Mouse (Mus musculus): ENCODE data around the gene Sec31a.
"Not testable (repeated sequence)": the region's sequence is repeated elsewhere in the genome, so short reads cannot be mapped to it uniquely, and the experiment has no call there.

DNA sequence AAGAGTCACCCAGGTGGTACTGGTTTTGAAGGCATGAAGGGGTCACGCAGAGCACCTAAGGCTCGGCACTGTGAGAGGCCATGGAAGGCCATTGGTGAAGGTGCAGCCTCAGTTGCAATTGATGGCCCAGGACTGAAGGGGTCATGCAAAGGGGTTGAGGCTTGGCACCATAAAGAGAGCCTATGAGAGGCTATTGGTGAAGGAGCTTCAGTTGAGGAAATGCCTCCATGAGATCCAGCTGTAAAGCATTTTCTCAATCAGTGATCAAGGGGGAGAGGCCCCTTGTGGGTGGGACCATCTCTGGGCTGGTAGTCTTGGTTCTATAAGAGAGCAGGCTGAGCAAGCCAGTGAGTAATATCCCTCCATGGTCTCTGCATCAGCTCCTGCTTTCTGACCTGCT, 9.8 kb upstream of the Sec31a start:
- TF ChIP-seq GATA1 (IDR thresholded peaks at IDR 0.05; ENCODE audit: borderline replicate concordance, low read length); FLI1 (IDR thresholded peaks at IDR 0.05; ENCODE audit: low read length): not testable (repeated sequence)
